Mouse (Mus musculus) pancreas, adult 10 weeks (tissue): ENCODE results near the gene Gm10147. TPM values are rescaled to one million over a fixed set of nuclear protein-coding genes. Genes with fewer than 3 reads are reported as not detected.

Experiments used
- polyA plus RNA-seq: library from polyadenylated mRNA; stranded (reverse); fragments of 350-450 nt; fragmentation: Illumina TruSeq; extraction: RNeasy Lipid Tissue Mini Kit (QIAGEN cat#74804); gene quantifications from one replicate; pipeline ENCODE4 v1.2.3, GENCODE M21; 2015; ENCODE audit warnings: low read depth, low replicate concordance; ENCODE audit not compliant: insufficient read depth

Gm10147 gene
- not detected for polyA plus RNA-seq

GRCm38 (mm10) chrX:28607742-28608141 is at the start of gene Gm10147:
Gm10147 (minus strand) TSS chrX:28607842.

